ENCODE assay signal across 22 mouse cellular contexts in the genomic region with DNA sequence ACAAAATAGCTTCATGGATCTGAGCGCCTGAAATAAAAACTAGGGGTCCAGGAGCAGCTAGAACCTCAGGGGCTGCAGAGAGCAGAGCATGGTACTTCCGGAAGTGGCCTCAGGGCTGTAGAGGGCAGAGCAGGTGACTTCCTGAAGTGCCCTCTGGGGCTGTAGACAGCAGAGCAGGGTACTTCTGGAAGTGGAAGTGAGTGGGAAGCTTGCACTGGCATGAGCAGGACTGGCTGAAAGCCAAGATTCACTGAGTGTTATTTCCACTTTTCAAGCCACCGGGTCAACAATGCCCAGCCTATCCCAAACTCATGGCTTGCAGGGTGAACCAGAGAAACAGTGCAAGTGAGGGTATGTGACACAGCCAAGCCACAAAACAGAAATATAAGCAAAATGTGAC. TPM values are rescaled to one million over a fixed set of nuclear protein-coding genes. Genes with fewer than 3 reads are reported as not detected.
DNase-seq lines count a peak whose midpoint lies in the region; ATAC-seq lines count a peak whose summit lies in the region.
"Had no signal": no experiment of that assay in that cellular context is flagged by ENCODE, and none has a peak within 500 bp of the region (broad histone marks: within the 10 kb centered on the region; RNA-seq: fewer than 3 reads in every experiment).

No protein-coding gene starts in this region.

- no peaks in the 10 kb centered on the region for H3K4me1 ChIP-seq in forebrain, embryonic 16.5 days (replicated peaks; ENCODE audit: control insufficient read depth, insufficient read depth, low read length)
- H3K4me1 ChIP-seq: embryonic facial prominence, embryonic 15.5 days; forebrain, embryonic 12.5 days; limb, embryonic 13.5 days; midbrain, embryonic 12.5 days had no signal

- no peak overlapping the region for H3K27ac ChIP-seq in forebrain, embryonic 16.5 days (ENCODE audit: low read length)
- H3K27ac ChIP-seq: embryonic facial prominence, embryonic 15.5 days; forebrain, embryonic 12.5 days; kidney, postnatal 0 days; left cerebral cortex, adult 2 months; limb, embryonic 13.5 days; midbrain, embryonic 12.5 days had no signal

- 77% methylated on average over 3 of the region's 3 CpGs for WGBS in forebrain, embryonic 16.5 days

- no peak for DNase-seq in frontal cortex, postnatal 36 days (ENCODE audit: low spot score in 2 of 2)
- DNase-seq in kidney, postnatal 36 days: peak; percentile 8 to 16
- no peak for DNase-seq in kidney, adult 8-10 months
- DNase-seq in lung, postnatal 25 days (ENCODE audit: low spot score): peak; percentile 74
- no peak for DNase-seq in T-cell, adult 2 months (ENCODE audit: low spot score)
- DNase-seq: adrenal gland, adult 8-10 months; B cell, adult 2 months; gastrocnemius, postnatal 14 days; spleen, adult 18-20 months; thymus, postnatal 4 days had no signal

- H3K4me3 ChIP-seq in forebrain, embryonic 16.5 days (replicated peaks; ENCODE audit: low read length): no peak overlapping the region
- H3K4me3 ChIP-seq: embryonic facial prominence, embryonic 15.5 days; forebrain, embryonic 12.5 days; left cerebral cortex, adult 2 months; limb, embryonic 13.5 days; midbrain, embryonic 12.5 days had no signal

- H3K4me2 ChIP-seq in forebrain, embryonic 16.5 days (ENCODE audit: low read length): no peak overlapping the region
- H3K4me2 ChIP-seq: embryonic facial prominence, embryonic 15.5 days; forebrain, embryonic 12.5 days; limb, embryonic 13.5 days; midbrain, embryonic 12.5 days had no signal

- ATAC-seq in frontal cortex, adult (ENCODE audit: low TSS enrichment): peak; percentile 44; the same call in 1 of the 2 replicates
- peak; percentile 75 for ATAC-seq in granulocyte monocyte progenitor cell, adult 5-6 weeks (replicated peaks; ENCODE audit: poor library complexity, severe bottlenecking)
- no peak for ATAC-seq in forebrain, embryonic 16.5 days
- ATAC-seq: hindbrain, embryonic 16.5 days had no signal

- H3K36me3 ChIP-seq in forebrain, embryonic 16.5 days (ENCODE audit: control insufficient read depth, insufficient read depth): peaks cover 8% of the 10 kb centered on the region
- H3K36me3 ChIP-seq: forebrain, embryonic 12.5 days; midbrain, embryonic 12.5 days had no signal

- no peak overlapping the region for H3K9ac ChIP-seq in forebrain, embryonic 16.5 days (replicated peaks; ENCODE audit: low read depth, low read length)
- H3K9ac ChIP-seq: embryonic facial prominence, embryonic 15.5 days; forebrain, embryonic 12.5 days; limb, embryonic 13.5 days; midbrain, embryonic 12.5 days had no signal

- H3K27me3 ChIP-seq in forebrain, embryonic 16.5 days (replicated peaks; ENCODE audit: control insufficient read depth, insufficient read depth, low read length): no peaks in the 10 kb centered on the region
- H3K27me3 ChIP-seq: embryonic facial prominence, embryonic 15.5 days; forebrain, embryonic 12.5 days; limb, embryonic 13.5 days; midbrain, embryonic 12.5 days had no signal

- H3K9me3 ChIP-seq in forebrain, embryonic 16.5 days (ENCODE audit: control insufficient read depth, low read length): no peaks in the 10 kb centered on the region
- H3K9me3 ChIP-seq: embryonic facial prominence, embryonic 15.5 days; forebrain, embryonic 12.5 days; limb, embryonic 13.5 days; midbrain, embryonic 12.5 days had no signal

RNA-seq across cellular contexts. Expression of a gene that starts 46.5 kb away (rescaled TPM):
- total RNA-seq in granulocyte monocyte progenitor cell, adult 5-6 weeks (2014; fragmentation: Nextera tagmentation): not detected in 2 replicates
- not detected in 2 replicates for total RNA-seq in granulocyte monocyte progenitor cell, adult 5-6 weeks (2017)
- polyA plus RNA-seq in forebrain, embryonic 16.5 days (2015; fragmentation: Nextera tagmentation; extraction: Ambion mirVana): 1.9 and 3.7 TPM in 2 replicates
- total RNA-seq: common myeloid progenitor, adult 5-6 weeks; gastrocnemius, postnatal 14 days had no signal
- polyA plus RNA-seq: heart, postnatal 0 days; limb, embryonic 13.5 days had no signal

Comparison
In these comparisons a context has a peak if more than half of its experiments do, and no peak if none do; other contexts are left out.
1. DNase-seq: peak in kidney, postnatal 36 days (2 of 2) and lung, postnatal 25 days (single experiment); none in frontal cortex, postnatal 36 days (0 of 2), kidney, adult 8-10 months (0 of 2) and T-cell, adult 2 months (single experiment).